Mouse (Mus musculus) lung, adult 2 months (tissue): ENCODE measurements at regions not wholly inside any gene's neighbourhood (a gene's known extent, or its start where the extent isn't known, plus 50 kb on each side); places are given as distances from the start of the nearest gene placed in this dataset.

Experiments used
- DNase-seq: peaks from one replicate; pipeline ENCODE4 v3.0.0; 2022
- H3K4me1 ChIP-seq: fragments of 200-500 bp; 2 replicates; pipeline ENCODE4 v1.6.1; 2011; ENCODE audit warnings: low read length; ENCODE audit not compliant: control insufficient read depth, insufficient read depth
- H3K4me3 ChIP-seq: fragments of 200-500 bp; replicated peaks from 2 replicates; pipeline ENCODE3; 2011; ENCODE audit warnings: low read depth, mild to moderate bottlenecking, control low read depth, low read length; ENCODE audit errors: extremely low read depth
- CTCF ChIP-seq: fragments of 200-500 bp; IDR thresholded peaks from 2 replicates; pipeline ENCODE4 v1.5.1; 2011; ENCODE audit warnings: mild to moderate bottlenecking, low read length, control low read depth; ENCODE audit not compliant: insufficient read depth
- POLR2A ChIP-seq: fragments of 200-500 bp; IDR thresholded peaks from 2 replicates; pipeline ENCODE4 v1.6.1; 2011; ENCODE audit warnings: low read depth, mild to moderate bottlenecking, control low read depth, low read length, borderline replicate concordance; ENCODE audit errors: extremely low read depth
- WGBS: fragments of 180-500 bp; shearing (Covaris S2); methylation state at CpG from one replicate; pipeline ENCODE4 v1.1.7; 2018; 5-methylcytosine and 5-hydroxymethylcytosine counted together

- 67% methylated on average over 13 of the region's 13 CpGs for WGBS
- Histone ChIP-seq H3K4me3 (no peak overlapping the region), H3K4me1 (no peaks in the 10 kb centered on the region)
- no peak for TF ChIP-seq CTCF
- no peak for TF ChIP-seq POLR2A
- DNase-seq: no peak
Measured at GRCm38 (mm10) chr12:107047059-107047531, 441.3 kb upstream of the 3110018I06Rik start.

DNA sequence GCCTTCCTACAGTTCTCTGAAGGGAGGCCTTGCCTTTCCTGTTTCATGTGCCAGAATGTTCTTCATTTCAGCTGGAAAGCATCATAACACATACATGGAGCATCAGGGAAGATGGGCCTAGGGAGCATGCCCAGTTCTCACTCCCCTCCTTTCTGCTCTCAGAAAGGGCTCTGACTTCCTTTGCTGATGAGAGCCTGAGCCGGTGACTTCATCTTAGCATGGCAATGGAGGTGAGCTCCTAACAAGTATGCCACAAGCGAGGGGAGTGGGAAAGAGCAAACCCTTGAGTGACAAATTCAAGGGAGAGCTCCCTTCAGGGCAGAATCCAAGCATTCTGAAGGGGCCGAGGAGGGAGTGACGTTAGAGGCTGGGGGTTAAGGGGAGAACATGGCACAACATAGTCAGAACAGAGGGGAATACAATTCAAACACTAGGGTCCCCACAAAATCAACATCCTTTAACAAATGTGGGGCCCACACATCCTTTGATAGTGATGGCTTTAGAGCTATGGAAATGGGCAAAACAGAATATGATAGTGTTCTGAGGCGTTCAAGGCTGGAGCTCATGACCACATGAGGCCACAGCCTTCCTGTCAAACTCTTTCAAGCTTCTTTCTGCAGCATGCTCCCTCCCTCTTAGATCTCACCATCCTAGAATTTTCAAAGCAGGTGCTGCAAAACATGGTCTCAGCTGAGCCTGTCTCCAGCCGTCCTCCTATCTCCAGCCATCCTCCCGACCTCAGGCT, 437.4 kb upstream of the 3110018I06Rik start:
- no peak for DNase-seq
- 66% methylated on average over 7 of the region's 7 CpGs for WGBS
- Histone ChIP-seq H3K4me3 (no peak overlapping the region), H3K4me1 (no peaks in the 10 kb centered on the region)
- TF ChIP-seq CTCF (no peak), POLR2A (no peak)

GRCm38 (mm10) chr12:107052136-107052535, 436.3 kb upstream of the 3110018I06Rik start:
- WGBS: 91% methylated on average over 6 of the region's 6 CpGs
- TF ChIP-seq POLR2A (no peak), CTCF (no peak)
- DNase-seq: no peak
- no peak overlapping the region for H3K4me3 ChIP-seq
- no peaks in the 10 kb centered on the region for H3K4me1 ChIP-seq

DNA sequence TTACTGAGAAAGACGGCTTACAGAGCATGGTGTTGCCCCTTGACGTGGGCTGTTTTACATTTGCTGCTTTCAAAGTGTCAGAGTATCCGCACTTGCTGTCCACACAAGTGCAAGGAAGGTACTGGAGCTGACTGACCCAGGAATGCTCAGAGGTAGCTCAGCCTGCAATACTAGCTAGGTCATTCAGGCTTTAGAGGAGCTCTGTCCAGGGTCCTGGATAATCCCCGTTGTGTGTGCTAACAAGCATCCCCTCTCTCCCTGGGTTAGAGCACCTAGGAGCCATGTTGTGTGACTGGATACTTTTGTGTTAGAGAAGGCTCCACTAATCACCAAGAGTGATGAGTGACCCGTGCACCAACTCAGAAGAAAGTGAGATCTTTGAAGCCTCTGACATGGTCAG, 431.9 kb upstream of the 3110018I06Rik start:
- no peak for DNase-seq
- TF ChIP-seq POLR2A: no peak
- TF ChIP-seq CTCF: no peak
- Histone ChIP-seq H3K4me1 (no peaks in the 10 kb centered on the region), H3K4me3 (no peak overlapping the region)
- 33% methylated on average over 5 of the region's 5 CpGs for WGBS

DNA sequence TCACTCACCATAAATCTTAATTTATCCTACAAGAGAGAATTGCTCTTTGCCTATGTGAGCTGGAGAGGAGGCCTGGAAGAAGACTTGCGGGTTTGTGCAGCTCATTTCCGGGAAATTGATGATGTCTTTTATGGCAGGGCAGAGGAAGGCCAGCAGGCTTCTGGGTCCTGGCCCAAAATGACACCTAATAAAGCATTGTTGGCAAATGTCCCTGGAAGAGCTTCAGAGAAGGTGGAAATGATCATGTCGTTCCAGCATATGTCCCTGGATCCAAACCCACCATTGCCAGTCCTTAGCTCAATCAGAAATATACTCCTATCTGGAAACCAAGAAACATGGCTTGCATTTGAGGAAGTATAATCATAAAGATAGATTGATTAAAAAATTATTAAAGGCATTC, 427.9 kb upstream of the 3110018I06Rik start:
- H3K4me1 ChIP-seq: no peaks in the 10 kb centered on the region
- TF ChIP-seq POLR2A (no peak), CTCF (no peak)
- DNase-seq: no peak
- WGBS: 58% methylated on average over 3 of the region's 3 CpGs
- no peak overlapping the region for H3K4me3 ChIP-seq

DNA sequence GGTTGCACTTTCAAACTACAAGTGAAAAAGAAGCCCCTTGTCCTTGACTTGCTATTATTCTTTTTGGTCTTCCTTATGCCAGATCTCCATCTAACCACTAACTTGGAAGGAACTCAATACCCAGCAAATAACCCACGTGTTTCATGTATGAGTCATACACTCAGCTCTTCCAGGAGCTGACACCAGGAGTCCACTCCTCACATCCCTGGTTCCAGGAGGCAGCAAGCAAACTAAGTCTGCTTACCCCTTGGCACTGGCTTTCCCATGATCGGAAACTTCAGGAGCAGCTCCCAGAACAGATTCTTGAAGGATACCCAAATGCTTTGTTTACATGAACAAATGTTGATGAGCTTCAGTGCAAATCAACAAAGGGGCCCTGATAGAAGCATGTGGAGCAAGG, 421.1 kb upstream of the 3110018I06Rik start:
- H3K4me3 ChIP-seq: no peak overlapping the region
- WGBS: 68% methylated on average over 2 of the region's 2 CpGs
- H3K4me1 ChIP-seq: no peaks in the 10 kb centered on the region
- DNase-seq: no peak
- TF ChIP-seq CTCF (no peak), POLR2A (no peak)

- WGBS: 73% methylated on average over 10 of the region's 10 CpGs
- Histone ChIP-seq H3K4me3 (no peak overlapping the region), H3K4me1 (no peaks in the 10 kb centered on the region)
- TF ChIP-seq CTCF (no peak), POLR2A (no peak)
- no peak for DNase-seq
Measured at GRCm38 (mm10) chr12:107082541-107082940, 405.9 kb upstream of the 3110018I06Rik start.

DNA sequence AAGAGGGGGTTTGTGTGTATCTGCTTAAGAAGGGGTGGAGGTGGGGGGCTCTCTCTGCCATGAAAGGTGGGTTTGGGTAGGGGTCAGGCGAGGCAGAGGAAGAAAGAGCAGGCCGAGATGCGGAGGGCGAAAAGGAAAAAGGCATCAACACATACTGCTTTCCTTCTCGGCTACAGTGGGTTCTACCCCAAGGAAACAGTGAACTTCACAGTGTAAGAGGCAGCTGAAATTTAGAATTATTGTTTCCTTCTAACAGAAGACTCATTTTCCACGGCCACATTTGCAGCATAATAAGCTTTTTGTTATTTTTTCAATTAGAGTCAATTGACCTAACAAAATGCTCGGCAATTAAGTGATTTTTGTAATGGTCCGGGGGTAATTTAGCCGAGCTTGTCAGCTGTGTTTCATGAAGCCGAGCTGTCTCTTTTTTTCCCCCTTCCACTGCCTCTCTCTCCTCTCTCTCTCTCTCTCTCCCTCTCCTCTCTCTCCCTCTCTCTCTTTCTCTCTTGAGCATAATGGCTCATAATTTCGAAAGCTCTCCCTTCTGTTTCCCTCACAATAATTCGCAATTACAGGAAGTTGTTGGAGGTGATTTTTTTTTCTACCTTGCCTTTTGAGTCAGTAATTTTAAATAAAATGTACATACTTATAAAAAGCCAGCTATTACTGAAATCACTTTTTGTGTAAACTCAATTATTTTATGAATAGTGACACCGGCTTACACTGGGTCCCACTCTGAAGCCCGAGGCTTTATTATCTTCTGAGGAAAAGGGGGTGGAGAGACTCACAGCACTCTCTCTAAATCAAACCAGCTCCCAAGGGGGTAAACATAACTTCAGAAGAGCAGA, 403.1 kb upstream of the 3110018I06Rik start:
- H3K4me3 ChIP-seq: no peak overlapping the region
- TF ChIP-seq POLR2A (no peak), CTCF (no peak)
- no peaks in the 10 kb centered on the region for H3K4me1 ChIP-seq
- WGBS: 60% methylated on average over 14 of the region's 14 CpGs
- DNase-seq: no peak

GRCm38 (mm10) chr12:107085906-107086655, 402.4 kb upstream of the 3110018I06Rik start:
- Histone ChIP-seq H3K4me1 (no peaks in the 10 kb centered on the region), H3K4me3 (no peak overlapping the region)
- TF ChIP-seq CTCF (0 out of 2 replicates have a peak, but pooled peaks have one; percentile 7), POLR2A (no peak)
- WGBS: 38% methylated on average over 16 of the region's 16 CpGs
- DNase-seq: no peak
